Mouse (Mus musculus): ENCODE data around the gene Tnni3.
"Not testable (repeated sequence)": the region's sequence is repeated elsewhere in the genome, so short reads cannot be mapped to it uniquely, and the experiment has no call there.

The Tnni3 gene

GRCm38 (mm10) chr7:4524212-4524922 is at the start of gene Tnni3:
Gene Tnni3 (minus strand): TSS chr7:4524229.
- peak; percentile 69 to 71 for DNase-seq

- not testable (repeated sequence) for DNase-seq
These were observed 48.3 kb upstream of the Tnni3 start for GRCm38 (mm10) chr7:4572361-4572760.

- peak in 1 of 2 experiments; percentile 17 for DNase-seq
These were observed 38.6 kb upstream of the Tnni3 start for GRCm38 (mm10) chr7:4562660-4563059.

GRCm38 (mm10) chr7:4557167-4557560 is 33.1 kb upstream of the Tnni3 start:
- no peak for DNase-seq

- peak; percentile 83 for DNase-seq
These were observed 32.5 kb upstream of the Tnni3 start for GRCm38 (mm10) chr7:4556256-4557166.

GRCm38 (mm10) chr7:4547221-4547641 is 23.2 kb upstream of the Tnni3 start, which contains the start of gene Syt5:
Gene Syt5 (minus strand): TSS chr7:4547541.
- peak; percentile 41 to 55 for DNase-seq

GRCm38 (mm10) chr7:4546591-4547131 is 22.6 kb upstream of the Tnni3 start:
- DNase-seq = peak; percentile 76 to 85

- DNase-seq = no peak
These were observed 22.0 kb upstream of the Tnni3 start for GRCm38 (mm10) chr7:4546050-4546449.

- no peak for DNase-seq
These were observed 18.0 kb upstream of the Tnni3 start for GRCm38 (mm10) chr7:4542013-4542412.

- no peak for DNase-seq
These were observed 17.3 kb upstream of the Tnni3 start for GRCm38 (mm10) chr7:4541344-4541743.

- no peak for DNase-seq
These were observed 15.0 kb upstream of the Tnni3 start for GRCm38 (mm10) chr7:4539019-4539418.

GRCm38 (mm10) chr7:4537181-4537580 is 13.2 kb upstream of the Tnni3 start:
- no peak for DNase-seq

GRCm38 (mm10) chr7:4536369-4536768 is 12.3 kb upstream of the Tnni3 start:
- no peak for DNase-seq

- peak; percentile 84 to 89 for DNase-seq
These were observed 8.1 kb upstream of the Tnni3 start, which contains the start of gene Dnaaf3 for GRCm38 (mm10) chr7:4532005-4532729. Gene Dnaaf3 (minus strand): TSS chr7:4532453.

GRCm38 (mm10) chr7:4530166-4530565 is 6.1 kb upstream of the Tnni3 start:
- not testable (repeated sequence) for DNase-seq

- no peak for DNase-seq
These were observed 3.3 kb upstream of the Tnni3 start for GRCm38 (mm10) chr7:4527302-4527689.

- peak; percentile 85 to 91 for DNase-seq
These were observed 2.6 kb upstream of the Tnni3 start for GRCm38 (mm10) chr7:4526341-4527301.

- no peak for DNase-seq
These were observed 561 bp downstream of the Tnni3 start for GRCm38 (mm10) chr7:4523205-4524130.

- no peak for DNase-seq
These were observed 1.7 kb downstream of the Tnni3 start for GRCm38 (mm10) chr7:4522292-4522691.

Measured in kidney, postnatal 4 days (tissue).